Mouse (Mus musculus) hindbrain, embryonic 10.5 days (tissue): ENCODE data around the gene Rnf123. TPM values are rescaled to one million over a fixed set of nuclear protein-coding genes. Genes with fewer than 3 reads are reported as not detected.

ENCODE experiments used
- DNase-seq: peaks from one replicate; pipeline ENCODE4 v3.0.0-alpha.2; 2017; ENCODE audit warnings: low spot score
- H3K27ac ChIP-seq: fragments of 300-500 bp; sonication (generic); 2 replicates; pipeline ENCODE4 v1.5.1; 2016; ENCODE audit warnings: mild to moderate bottlenecking, moderate library complexity
- H3K27me3 ChIP-seq: fragments of 300-500 bp; sonication (generic); 2 replicates; pipeline ENCODE4 v1.6.1; 2016; ENCODE audit warnings: mild to moderate bottlenecking; ENCODE audit not compliant: poor library complexity, insufficient read depth, severe bottlenecking
- H3K36me3 ChIP-seq: fragments of 300-500 bp; sonication (generic); 2 replicates; pipeline ENCODE4 v1.6.1; 2016; ENCODE audit warnings: mild to moderate bottlenecking, moderate library complexity
- H3K4me1 ChIP-seq: fragments of 300-500 bp; sonication (generic); replicated peaks from 2 replicates; pipeline ENCODE4 v1.6.1; 2016; ENCODE audit warnings: mild to moderate bottlenecking
- H3K4me3 ChIP-seq: fragments of 300-500 bp; sonication (generic); 2 replicates; pipeline ENCODE4 v1.5.1; 2016; ENCODE audit warnings: mild to moderate bottlenecking, moderate library complexity
- H3K9me3 ChIP-seq: fragments of 300-500 bp; sonication (generic); 2 replicates; pipeline ENCODE4 v1.6.1; 2016; ENCODE audit warnings: mild to moderate bottlenecking, moderate library complexity
- WGBS: fragments of 180-500 bp; shearing (Covaris S2); methylation state at CpG from one replicate; pipeline ENCODE4 v1.1.7; 2016; 5-methylcytosine and 5-hydroxymethylcytosine counted together
- polyA plus RNA-seq: library from polyadenylated mRNA; unstranded; fragments of >200 nt; fragmentation: Nextera tagmentation; extraction: Ambion mirVana; gene quantifications from 2 replicates; pipeline ENCODE4 v1.2.1, GENCODE M21; 2016

Gene Rnf123
- polyA plus RNA-seq, 1 experiment from 2014 or later: 39.1 TPM

DNA sequence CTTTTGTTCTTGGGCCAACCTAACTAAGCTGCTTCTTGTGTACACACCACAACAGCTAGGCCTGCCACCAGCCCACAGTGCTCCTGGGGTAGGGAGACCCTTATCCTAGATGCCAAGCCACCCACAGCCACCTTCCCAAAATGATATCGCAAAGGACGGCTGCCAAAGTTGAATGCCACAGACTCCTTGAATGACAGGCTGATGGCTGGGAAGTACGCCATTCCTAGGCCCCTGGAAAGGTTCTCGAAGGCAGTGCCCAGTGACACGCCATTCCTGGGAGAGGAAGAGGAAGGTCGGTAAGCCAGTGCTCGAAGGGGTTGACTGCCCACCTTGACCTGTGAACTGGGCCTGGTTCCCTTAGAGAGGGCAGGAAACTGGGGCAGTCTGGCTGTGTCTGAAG is 13.6 kb downstream of the Rnf123 start:
- peaks cover 55% of the 10 kb centered on the region for H3K36me3 ChIP-seq
- H3K9me3 ChIP-seq: no peaks in the 10 kb centered on the region
- no peak overlapping the region for H3K4me3 ChIP-seq
- no peak overlapping the region for H3K27ac ChIP-seq
- DNase-seq: no peak
- WGBS: 95% methylated on average over 7 of the region's 7 CpGs
- 0 out of 2 replicates have a peak, but pooled peaks cover 5% of the 10 kb centered on the region for H3K4me1 ChIP-seq
- no peaks in the 10 kb centered on the region for H3K27me3 ChIP-seq

DNA sequence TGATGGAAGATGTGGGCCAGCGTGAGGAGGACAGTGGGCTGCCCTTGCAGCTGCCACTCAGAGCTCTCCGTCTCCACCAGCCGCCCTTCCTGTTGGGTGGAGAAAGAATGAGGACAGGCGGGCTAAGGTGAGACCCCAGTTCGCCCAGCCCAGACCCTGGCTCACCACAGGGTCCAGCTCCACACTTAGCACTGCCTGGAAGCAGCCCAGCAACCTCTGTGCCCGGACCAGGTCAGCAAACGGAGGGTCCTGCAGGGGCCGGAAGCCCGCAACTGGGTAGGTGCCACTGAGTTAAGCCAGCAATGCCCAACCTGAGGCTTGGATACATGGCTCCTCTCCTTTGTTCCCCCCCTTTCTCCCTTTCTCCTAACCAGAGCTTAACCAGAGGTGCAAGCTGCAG is 14.1 kb downstream of the Rnf123 start:
- H3K9me3 ChIP-seq: no peaks in the 10 kb centered on the region
- DNase-seq: no peak
- 0 out of 2 replicates have a peak, but pooled peaks cover 5% of the 10 kb centered on the region for H3K4me1 ChIP-seq
- 89% methylated on average over 9 of the region's 9 CpGs for WGBS
- no peak overlapping the region for H3K4me3 ChIP-seq
- peaks cover 60% of the 10 kb centered on the region for H3K36me3 ChIP-seq
- H3K27me3 ChIP-seq: no peaks in the 10 kb centered on the region
- no peak overlapping the region for H3K27ac ChIP-seq

DNA sequence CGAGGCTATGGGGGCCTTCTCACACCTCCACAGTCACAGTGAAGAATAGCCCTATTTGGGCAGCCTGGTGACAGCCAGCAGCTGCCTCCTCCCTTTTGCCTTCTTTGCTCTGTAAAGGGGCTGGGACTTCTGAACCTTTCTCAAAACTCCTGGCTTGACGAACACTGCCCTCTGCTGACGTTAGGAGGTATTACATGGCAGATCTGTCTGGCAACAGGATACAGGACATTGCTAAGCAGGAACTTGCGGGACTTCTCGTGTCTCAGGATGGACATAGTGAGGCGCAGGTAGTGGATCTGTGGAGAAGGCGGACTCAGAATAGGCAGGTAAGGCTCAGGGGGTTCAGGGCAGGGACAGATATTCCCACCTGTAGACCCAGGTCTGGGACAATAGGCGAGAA is 15.2 kb downstream of the Rnf123 start:
- Histone ChIP-seq H3K27ac (no peak overlapping the region), H3K9me3 (no peaks in the 10 kb centered on the region), H3K36me3 (peaks cover 66% of the 10 kb centered on the region), H3K4me1 (no peaks in the 10 kb centered on the region; the same call in 1 of the 2 replicates), H3K27me3 (no peaks in the 10 kb centered on the region), H3K4me3 (no peak overlapping the region)
- DNase-seq: peak; percentile 88
- 25% methylated on average over 8 of the region's 8 CpGs for WGBS

DNA sequence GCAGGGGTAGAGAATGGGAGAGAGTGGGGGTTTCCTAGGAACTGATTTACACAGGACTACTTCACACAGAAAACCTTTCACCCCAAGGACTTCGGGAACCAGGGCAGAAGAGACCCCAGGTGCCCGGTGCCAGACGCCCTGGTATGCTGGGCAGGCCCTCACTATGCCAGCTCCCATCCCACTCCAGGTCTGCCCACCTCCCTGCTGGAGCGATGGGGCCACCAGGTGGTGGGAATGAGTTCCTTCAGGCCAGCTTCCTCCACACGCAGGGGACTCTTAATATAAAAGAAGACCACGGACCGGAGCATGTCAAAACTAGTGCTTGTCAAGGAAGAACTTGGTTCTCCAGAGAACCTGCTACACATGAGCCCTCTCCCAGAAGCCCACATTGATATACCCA is 15.9 kb downstream of the Rnf123 start:
- peaks cover 73% of the 10 kb centered on the region for H3K36me3 ChIP-seq
- no peak for DNase-seq

DNA sequence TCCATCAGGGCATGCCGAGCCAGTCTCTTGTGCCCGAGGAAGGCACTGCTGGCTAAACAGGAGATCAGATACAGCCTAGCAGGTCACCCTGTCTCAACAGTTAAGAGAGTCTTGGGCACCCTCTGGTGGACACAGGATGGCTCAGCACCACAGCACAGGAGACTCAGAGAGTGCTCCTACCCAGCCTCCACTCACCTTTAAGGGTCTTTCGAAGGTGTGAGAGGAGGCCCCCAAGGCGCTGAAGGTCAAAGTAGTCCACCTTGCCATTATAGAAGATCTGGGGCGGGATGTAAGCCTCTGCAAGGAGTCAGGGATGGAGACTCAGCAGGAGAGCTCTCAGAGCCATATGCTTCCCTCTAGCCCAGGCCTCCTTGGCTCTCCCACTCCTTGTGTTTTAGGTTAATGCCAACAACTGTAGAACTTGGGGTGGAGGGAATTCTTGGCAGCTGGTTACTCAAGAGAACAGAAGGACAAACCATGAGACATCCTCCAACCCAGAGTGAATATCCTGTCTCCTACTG is 17.6 kb downstream of the Rnf123 start:
- no peaks in the 10 kb centered on the region for H3K27me3 ChIP-seq
- no peak overlapping the region for H3K27ac ChIP-seq
- H3K36me3 ChIP-seq: peaks cover 75% of the 10 kb centered on the region
- H3K9me3 ChIP-seq: no peaks in the 10 kb centered on the region
- no peaks in the 10 kb centered on the region; the same call in 1 of the 2 replicates for H3K4me1 ChIP-seq
- 50% methylated on average over 5 of the region's 5 CpGs for WGBS
- H3K4me3 ChIP-seq: no peak overlapping the region
- peak; percentile 44 for DNase-seq

More for the DNA sequence above, 15.9 kb downstream of the Rnf123 start:
- H3K4me1 ChIP-seq: no peaks in the 10 kb centered on the region; the same call in 1 of the 2 replicates
- 88% methylated on average over 7 of the region's 7 CpGs for WGBS
- no peaks in the 10 kb centered on the region for H3K9me3 ChIP-seq
- H3K27ac ChIP-seq: no peak overlapping the region
- H3K27me3 ChIP-seq: no peaks in the 10 kb centered on the region
- H3K4me3 ChIP-seq: no peak overlapping the region

DNA sequence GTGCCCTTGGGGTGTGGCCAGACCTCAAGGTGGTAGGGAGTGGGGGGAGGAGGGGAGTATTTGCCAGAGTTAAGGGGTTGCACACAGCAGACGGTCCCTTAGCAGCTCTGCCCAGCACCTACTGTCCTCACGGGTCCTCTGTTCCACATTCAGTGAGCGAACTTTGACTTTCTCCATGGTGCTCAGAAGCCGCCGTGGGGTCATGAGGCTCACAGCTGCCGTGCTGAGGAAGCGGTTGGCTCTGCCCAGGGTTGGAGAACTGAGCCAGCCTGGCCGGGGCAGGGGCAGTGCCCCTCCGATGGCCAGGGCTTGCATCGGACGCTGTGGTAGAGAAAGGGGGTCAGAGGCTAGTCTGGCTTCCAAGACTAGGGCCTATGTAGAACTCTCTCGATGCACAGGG is 19.8 kb downstream of the Rnf123 start:
- Histone ChIP-seq H3K4me1 (no peaks in the 10 kb centered on the region; the same call in 1 of the 2 replicates), H3K9me3 (no peaks in the 10 kb centered on the region), H3K4me3 (no peak overlapping the region), H3K36me3 (peaks cover 74% of the 10 kb centered on the region), H3K27ac (no peak overlapping the region), H3K27me3 (no peaks in the 10 kb centered on the region)
- DNase-seq: no peak
- WGBS: 92% methylated on average over 12 of the region's 12 CpGs

DNA sequence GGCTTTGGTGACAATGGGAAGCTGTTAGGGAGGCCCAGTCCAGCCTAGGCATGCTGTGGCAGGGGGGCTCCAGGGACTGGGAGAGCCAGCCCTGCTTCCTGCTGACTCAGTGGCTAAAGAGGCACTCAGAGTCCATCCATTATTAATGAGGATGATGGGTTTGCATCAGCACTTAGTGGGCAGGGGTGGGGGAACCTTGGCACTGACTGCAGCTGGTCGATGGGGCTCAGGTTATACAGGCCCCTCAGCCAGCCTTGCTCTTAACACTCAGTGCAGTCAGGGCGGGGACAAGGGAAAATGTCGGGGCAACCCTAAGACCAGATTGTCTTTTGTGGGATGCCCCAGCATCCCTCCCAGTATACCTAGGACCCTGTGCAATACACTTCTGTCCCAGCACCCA is 21.0 kb downstream of the Rnf123 start:
- Histone ChIP-seq H3K9me3 (no peaks in the 10 kb centered on the region), H3K27ac (no peak overlapping the region), H3K27me3 (no peaks in the 10 kb centered on the region), H3K36me3 (peaks cover 85% of the 10 kb centered on the region), H3K4me3 (no peak overlapping the region), H3K4me1 (peaks cover 1% of the 10 kb centered on the region; the same call in 1 of the 2 replicates)
- WGBS: 89% methylated on average over 3 of the region's 3 CpGs
- DNase-seq: no peak

DNA sequence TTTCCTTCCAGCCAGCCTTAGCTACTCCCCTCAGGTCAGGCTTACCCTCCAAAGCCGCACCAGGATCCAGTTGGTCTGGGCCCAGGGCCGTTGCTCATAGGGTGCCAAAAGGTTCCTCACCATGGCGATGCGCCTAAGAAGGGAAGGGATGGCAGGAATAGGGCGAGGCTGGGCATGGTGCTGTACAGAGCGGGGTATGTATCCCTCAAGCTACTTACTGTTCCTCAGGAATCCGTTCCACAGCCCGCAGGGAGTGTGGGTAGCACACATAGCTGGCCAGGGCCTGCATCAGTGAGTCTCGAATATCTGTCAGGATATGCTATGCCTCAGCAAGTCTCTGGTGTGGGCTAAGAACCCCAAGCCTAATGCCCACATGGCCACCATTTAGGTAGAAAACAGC is 24.9 kb downstream of the Rnf123 start:
- DNase-seq: no peak
- Histone ChIP-seq H3K27me3 (no peaks in the 10 kb centered on the region), H3K27ac (no peak overlapping the region), H3K9me3 (no peaks in the 10 kb centered on the region), H3K4me1 (peaks cover 9% of the 10 kb centered on the region), H3K36me3 (peaks cover 92% of the 10 kb centered on the region), H3K4me3 (no peak overlapping the region)
- 95% methylated on average over 9 of the region's 9 CpGs for WGBS

DNA sequence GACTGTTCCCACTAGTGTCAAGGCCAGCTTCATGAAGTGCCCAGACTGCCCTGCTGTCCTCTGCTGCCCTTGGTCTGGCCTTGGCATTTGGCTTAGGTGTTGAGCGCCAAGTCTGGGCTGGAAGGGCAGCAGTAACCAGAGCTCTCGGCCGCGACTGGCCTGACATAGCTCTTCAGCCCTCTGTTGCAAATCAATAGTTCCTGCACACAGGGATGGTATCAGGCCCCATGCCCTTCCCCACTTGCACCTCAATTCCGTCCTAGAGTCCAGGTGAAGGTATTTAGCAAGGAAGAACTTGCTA is 25.9 kb downstream of the Rnf123 start:
- Histone ChIP-seq H3K27ac (no peak overlapping the region), H3K36me3 (peaks cover 88% of the 10 kb centered on the region), H3K4me1 (peaks cover 17% of the 10 kb centered on the region), H3K4me3 (no peak overlapping the region), H3K9me3 (no peaks in the 10 kb centered on the region), H3K27me3 (no peaks in the 10 kb centered on the region)
- 89% methylated on average over 5 of the region's 5 CpGs for WGBS
- DNase-seq: no peak

DNA sequence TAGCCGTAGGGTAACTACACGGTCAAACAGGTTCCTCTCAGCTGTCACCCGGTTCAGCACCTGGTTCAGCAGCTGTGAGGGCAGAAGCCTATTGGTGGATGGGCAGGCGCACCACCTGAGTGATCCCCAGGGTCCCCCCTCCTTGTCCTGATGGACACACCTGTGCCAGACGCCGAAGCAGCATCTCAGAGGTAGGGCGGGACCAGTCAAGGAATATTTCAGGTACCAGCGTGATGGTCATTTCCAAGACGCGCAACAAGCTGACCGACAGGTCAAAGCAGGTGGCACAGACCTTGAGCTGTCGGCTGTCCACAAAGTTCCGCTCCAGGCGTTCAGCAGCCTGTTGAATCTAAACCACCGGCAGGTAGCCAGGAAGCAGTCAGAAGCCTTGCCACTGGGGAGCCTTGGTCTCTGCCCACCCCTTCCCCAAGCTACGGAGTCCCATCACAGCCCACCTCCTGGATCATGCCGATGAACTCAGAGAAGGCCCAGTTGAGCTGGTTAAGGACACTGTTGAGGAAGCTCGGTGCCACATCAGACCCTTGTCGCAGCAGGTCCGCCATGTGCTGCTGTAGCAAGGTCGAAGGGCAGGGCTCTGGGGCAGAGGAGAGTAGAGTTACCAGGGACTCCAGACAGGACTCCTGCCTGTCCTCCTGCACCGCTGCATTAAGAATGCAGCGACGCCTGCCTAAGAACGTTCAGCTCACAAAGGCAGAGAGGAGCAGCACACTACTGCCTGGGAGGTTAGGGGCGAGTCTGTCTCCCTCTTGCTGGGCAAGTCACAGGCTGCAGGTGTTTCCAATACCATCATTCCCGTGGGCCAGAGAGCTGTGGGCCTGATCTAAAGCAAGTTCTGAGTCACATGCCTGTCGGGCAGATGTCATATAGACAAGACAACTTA is 26.5 kb downstream of the Rnf123 start:
- no peaks in the 10 kb centered on the region for H3K27me3 ChIP-seq
- DNase-seq: no peak
- no peak overlapping the region for H3K27ac ChIP-seq
- WGBS: 77% methylated on average over 28 of the region's 28 CpGs
- peaks cover 88% of the 10 kb centered on the region for H3K36me3 ChIP-seq
- H3K4me3 ChIP-seq: no peak overlapping the region; the same call in 1 of the 2 replicates
- peaks cover 17% of the 10 kb centered on the region for H3K4me1 ChIP-seq
- no peaks in the 10 kb centered on the region for H3K9me3 ChIP-seq

DNA sequence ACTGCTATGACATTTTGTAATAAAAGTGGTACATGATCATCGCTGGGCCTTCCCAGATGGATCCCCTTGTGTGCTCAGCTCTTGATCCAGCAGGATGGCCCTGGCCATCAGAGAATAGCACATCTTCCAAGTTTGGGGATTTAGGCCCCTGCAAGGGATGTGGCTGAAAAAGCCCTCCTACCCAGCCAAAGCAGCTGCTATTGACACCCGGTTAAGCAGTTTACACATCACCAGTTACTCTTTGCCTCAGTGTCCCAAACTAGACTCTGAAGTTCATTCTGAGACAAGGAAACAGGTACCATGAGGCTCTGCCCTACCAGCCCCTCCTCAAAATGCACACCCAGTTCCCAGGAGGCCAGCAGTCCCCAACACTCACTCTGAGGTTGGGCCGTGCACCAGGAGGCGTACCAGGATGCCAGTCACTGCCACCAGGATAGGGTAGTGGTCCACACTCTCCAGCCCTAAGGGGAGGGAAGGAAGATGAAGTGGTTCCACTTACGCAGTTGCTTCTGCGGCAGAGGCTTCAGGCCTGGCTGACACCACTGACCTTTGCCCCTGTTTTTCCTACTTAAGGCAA is 27.4 kb downstream of the Rnf123 start:
- WGBS: 89% methylated on average over 6 of the region's 6 CpGs
- peaks cover 17% of the 10 kb centered on the region for H3K4me1 ChIP-seq
- H3K27ac ChIP-seq: no peak overlapping the region
- no peak for DNase-seq
- no peaks in the 10 kb centered on the region for H3K9me3 ChIP-seq
- peaks cover 91% of the 10 kb centered on the region for H3K36me3 ChIP-seq
- H3K27me3 ChIP-seq: no peaks in the 10 kb centered on the region
- no peak overlapping the region for H3K4me3 ChIP-seq

DNA sequence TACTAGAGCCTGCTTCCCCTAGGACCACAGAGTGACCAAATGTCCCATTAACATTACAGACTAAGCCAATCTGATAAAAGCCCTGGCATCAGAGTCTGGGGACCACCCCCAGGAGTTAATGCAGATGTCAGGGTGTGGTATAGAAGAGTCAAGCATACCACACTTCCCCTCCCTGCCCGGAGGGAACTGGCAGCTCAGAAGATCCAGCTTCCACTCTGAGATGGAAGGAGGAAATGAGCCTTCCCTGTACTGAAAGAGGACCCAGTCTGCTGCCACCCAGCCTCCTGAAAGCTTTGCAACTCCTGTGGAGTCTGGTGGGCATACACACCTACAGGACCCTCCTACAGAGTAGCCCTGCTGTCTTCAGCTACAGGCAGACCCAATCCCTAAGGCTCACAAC is 28.1 kb downstream of the Rnf123 start:
- no peak for DNase-seq
- Histone ChIP-seq H3K4me1 (peaks cover 20% of the 10 kb centered on the region), H3K4me3 (no peak overlapping the region), H3K9me3 (no peaks in the 10 kb centered on the region), H3K36me3 (peaks cover 93% of the 10 kb centered on the region), H3K27me3 (no peaks in the 10 kb centered on the region), H3K27ac (no peak overlapping the region)
- 76% methylated on average over 1 of the region's 1 CpGs for WGBS

DNA sequence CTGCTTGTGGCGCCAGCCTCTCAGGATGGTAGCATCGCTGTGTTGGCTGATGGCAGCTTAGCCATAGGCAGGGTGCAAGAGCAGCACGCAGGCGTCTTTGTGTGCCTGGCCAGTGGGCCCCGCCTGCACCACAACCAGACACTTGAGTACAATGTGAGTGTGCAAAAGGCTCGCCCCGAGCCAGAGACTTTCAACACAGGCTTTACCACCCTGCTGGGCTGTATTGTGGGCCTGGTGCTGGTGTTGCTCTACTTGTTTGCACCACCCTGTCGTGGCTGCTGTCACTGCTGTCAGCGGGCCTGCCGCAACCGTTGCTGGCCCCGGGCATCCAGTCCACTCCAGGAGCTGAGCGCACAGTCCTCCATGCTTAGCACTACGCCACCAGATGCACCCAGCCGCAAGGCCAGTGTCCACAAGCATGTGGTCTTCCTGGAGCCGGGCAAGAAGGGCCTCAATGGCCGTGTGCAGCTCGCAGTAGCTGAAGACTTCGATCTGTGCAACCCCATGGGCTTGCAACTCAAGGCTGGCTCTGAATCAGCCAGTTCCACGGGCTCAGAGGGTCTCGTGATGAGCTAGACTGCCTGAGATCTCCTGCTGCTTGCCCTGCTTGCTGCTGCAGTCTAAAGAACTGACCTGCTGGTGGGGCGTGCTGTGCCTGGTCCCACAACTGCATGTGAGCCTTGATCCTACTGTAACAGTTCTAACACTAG is 28.7 kb downstream of the Rnf123 start:
- DNase-seq: no peak
- 93% methylated on average over 22 of the region's 22 CpGs for WGBS
- Histone ChIP-seq H3K36me3 (peaks cover 87% of the 10 kb centered on the region), H3K27me3 (no peaks in the 10 kb centered on the region), H3K4me3 (no peak overlapping the region), H3K4me1 (peaks cover 25% of the 10 kb centered on the region), H3K9me3 (no peaks in the 10 kb centered on the region), H3K27ac (no peak overlapping the region)
